Mouse (Mus musculus): ENCODE measurements around the gene Ptn.
"Not testable (repeated sequence)": the region's sequence is repeated elsewhere in the genome, so short reads cannot be mapped to it uniquely, and the experiment has no call there.

Gene Ptn

GRCm38 (mm10) chr6:36755001-36755885, 54.8 kb downstream of the Ptn start:
- no peak for DNase-seq (ENCODE audit: low spot score)

- DNase-seq (ENCODE audit: low spot score): no peak
These were observed 57.1 kb downstream of the Ptn start for GRCm38 (mm10) chr6:36752887-36753286.

GRCm38 (mm10) chr6:36739811-36740210, 70.2 kb downstream of the Ptn start:
- no peak for DNase-seq (ENCODE audit: low spot score)

- DNase-seq (ENCODE audit: low spot score): no peak
These were observed 73.3 kb downstream of the Ptn start for GRCm38 (mm10) chr6:36736763-36737162.

- not testable (repeated sequence) for DNase-seq (ENCODE audit: low spot score)
These were observed 74.4 kb downstream of the Ptn start for GRCm38 (mm10) chr6:36735622-36736021.

GRCm38 (mm10) chr6:36729811-36730210, 80.2 kb downstream of the Ptn start:
- not testable (repeated sequence) for DNase-seq (ENCODE audit: low spot score)

- DNase-seq (ENCODE audit: low spot score): no peak
These were observed 81.9 kb downstream of the Ptn start for GRCm38 (mm10) chr6:36728079-36728478.

GRCm38 (mm10) chr6:36725509-36726160, 84.4 kb downstream of the Ptn start:
- no peak for DNase-seq (ENCODE audit: low spot score)

GRCm38 (mm10) chr6:36722769-36723549, 87.1 kb downstream of the Ptn start:
- no peak for DNase-seq (ENCODE audit: low spot score)

- DNase-seq (ENCODE audit: low spot score): no peak
These were observed 96.7 kb downstream of the Ptn start for GRCm38 (mm10) chr6:36713329-36713728.

GRCm38 (mm10) chr6:36695481-36695880, 114.5 kb downstream of the Ptn start:
- DNase-seq (ENCODE audit: low spot score): no peak

- no peak for DNase-seq (ENCODE audit: low spot score)
These were observed 118.5 kb downstream of the Ptn start for GRCm38 (mm10) chr6:36691497-36691896.

- DNase-seq (ENCODE audit: low spot score): no peak
These were observed 119.1 kb downstream of the Ptn start for GRCm38 (mm10) chr6:36690941-36691340.

- no peak for DNase-seq (ENCODE audit: low spot score)
These were observed 133.0 kb downstream of the Ptn start for GRCm38 (mm10) chr6:36676710-36677691.

GRCm38 (mm10) chr6:36672399-36673221, 137.4 kb downstream of the Ptn start:
- no peak for DNase-seq (ENCODE audit: low spot score)

GRCm38 (mm10) chr6:36671274-36671673, 138.7 kb downstream of the Ptn start:
- no peak for DNase-seq (ENCODE audit: low spot score)
